Mouse (Mus musculus): ENCODE data around the gene Gm9958. TPM values are rescaled to one million over a fixed set of nuclear protein-coding genes. Genes with fewer than 3 reads are reported as not detected.

Gm9958 gene
- total and polyA plus RNA-seq, 3 experiments, result 1.1 to 3.0 (median 2.3) TPM

DNA sequence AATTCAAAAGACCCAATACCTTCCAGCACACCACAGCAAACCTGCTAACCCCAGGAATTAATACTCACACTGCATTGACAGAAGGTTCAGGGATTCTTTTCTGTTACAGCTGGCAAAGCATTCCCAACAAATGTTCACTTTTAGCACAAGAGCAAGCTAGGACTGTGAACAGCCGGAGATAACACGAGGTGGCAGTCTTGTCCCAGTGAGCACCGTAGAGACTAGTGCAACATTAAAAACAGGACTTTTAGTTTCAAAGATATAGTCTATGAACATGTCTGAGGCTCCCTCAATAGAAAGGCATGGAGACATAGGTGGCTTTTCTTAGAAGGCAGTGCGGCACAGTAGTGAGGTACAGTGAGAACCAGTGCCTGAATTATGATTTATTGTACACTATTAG, 38.2 kb downstream of the Gm9958 start:
- DNase-seq, result no peak

DNA sequence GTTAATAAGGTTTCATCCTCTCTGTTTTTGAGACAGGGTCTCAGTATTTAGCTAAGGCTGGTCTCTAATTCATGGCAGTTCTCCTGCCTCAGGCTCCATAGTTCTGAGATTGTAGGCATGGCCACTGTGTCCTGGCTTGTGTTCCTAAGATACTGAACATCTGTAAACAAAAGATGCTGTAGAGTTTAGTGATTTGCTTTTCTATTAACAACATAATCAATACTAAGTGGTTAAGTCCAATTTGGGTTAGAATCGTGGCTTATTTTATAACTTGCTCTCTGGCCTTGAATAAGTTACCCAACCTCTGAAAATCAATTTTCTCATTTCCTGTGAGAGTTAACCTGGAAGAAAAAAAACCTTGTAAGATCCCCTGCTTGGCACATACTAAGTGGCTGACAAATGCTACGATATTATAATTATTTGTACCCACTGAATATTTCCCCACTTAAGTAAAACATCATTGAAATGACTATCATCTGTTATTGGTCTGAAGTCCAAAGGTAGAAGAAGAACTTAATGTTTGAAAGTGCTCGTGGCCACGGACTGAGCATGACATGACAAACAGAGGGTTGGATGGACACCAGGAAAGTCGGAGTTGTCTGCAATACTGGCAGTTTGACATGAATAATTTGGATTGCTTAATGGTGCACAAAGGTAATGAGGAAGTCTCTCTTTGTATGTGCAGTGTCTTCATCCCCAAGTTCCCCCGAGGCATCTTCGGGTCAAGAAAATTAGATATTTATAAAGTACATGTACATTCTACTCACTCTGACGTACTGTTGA, 47.3 kb downstream of the Gm9958 start:
- peak; percentile 9 for DNase-seq

DNA sequence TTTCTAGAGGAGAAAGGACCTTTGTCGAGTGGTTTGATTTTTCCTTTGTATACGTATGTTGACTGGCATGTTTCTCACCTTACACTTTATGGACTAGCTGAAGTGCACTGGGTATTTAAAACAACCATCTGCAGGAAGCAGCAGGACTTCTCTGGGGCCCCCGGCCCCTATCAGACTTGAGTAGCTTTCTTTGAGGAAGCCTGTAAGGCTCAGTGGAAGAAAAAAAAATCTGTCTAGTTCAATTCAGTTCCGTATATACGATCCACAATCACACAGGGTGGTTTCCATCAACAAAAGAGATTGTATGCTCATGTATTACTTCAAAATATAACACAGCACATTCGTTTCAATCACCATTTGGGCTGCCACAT, 47.9 kb downstream of the Gm9958 start:
- DNase-seq, result no peak

Other genes starting within 250 kb of the Gm9958 start
- gene Cox18, start 143.2 kb upstream of the Gm9958 start, total RNA-seq (2021), result 10 to 100 TPM; 24.3 to 59.9 TPM
- 127 and 166 TPM in 2 replicates for gene Cox18, start 143.2 kb upstream of the Gm9958 start, polyA plus RNA-seq (2012; rRNA removed)
- gene Ankrd17, start 627 bp upstream of the Gm9958 start, total RNA-seq (2021), result 100 to 1,000 TPM in 1 of 2 experiments, 10 to 100 TPM in 1; 68.6 to 108 TPM
- 12.0 and 14.5 TPM in 2 replicates for gene Ankrd17, start 627 bp upstream of the Gm9958 start, polyA plus RNA-seq (2012; rRNA removed)
- 100 to 1,000 TPM in 1 of 2 experiments, 1 to 10 TPM in 1; 3.0 to 232 TPM for gene Alb, start 93.7 kb downstream of the Gm9958 start, total RNA-seq (2021)
- gene Alb, start 93.7 kb downstream of the Gm9958 start, polyA plus RNA-seq (2012; rRNA removed), result 0.35 and 6.5 TPM in 2 replicates
- not detected for gene Afp, start 123.5 kb downstream of the Gm9958 start, total RNA-seq (2021)
- gene Afp, start 123.5 kb downstream of the Gm9958 start, polyA plus RNA-seq (2012; rRNA removed), result not detected in 2 replicates
- gene Afm, start 151.7 kb downstream of the Gm9958 start, total RNA-seq (2021), result 1 to 10 TPM in 1 of 2 experiments, not detected in 1; 1.1 TPM
- gene Afm, start 151.7 kb downstream of the Gm9958 start, polyA plus RNA-seq (2012; rRNA removed), result not detected in 2 replicates
- under 1 TPM in 1 of 2 experiments, not detected in 1; 0.17 TPM for gene 5830473C10Rik, start 193.9 kb downstream of the Gm9958 start, total RNA-seq (2021)
- gene 5830473C10Rik, start 193.9 kb downstream of the Gm9958 start, polyA plus RNA-seq (2012; rRNA removed), result not detected in 2 replicates